Mouse (Mus musculus) 3134 (cell line): Measurements from ENCODE around the gene Macrod2.

Experiments used
- DNase-seq: peaks from one replicate; pipeline ENCODE4 v3.0.0-alpha.2; 2011; ENCODE audit warnings: low spot score; ENCODE audit not compliant: insufficient read length; ENCODE audit errors: extremely low read depth

The Macrod2 gene

GRCm38 (mm10) chr2:142400781-142401180 lies 2005.7 kb downstream of the Macrod2 start:
- no peak for DNase-seq

- DNase-seq, result no peak
Observed at GRCm38 (mm10) chr2:142401359-142401758, 2006.2 kb downstream of the Macrod2 start.

- no peak for DNase-seq
Observed at GRCm38 (mm10) chr2:142403394-142403793, 2008.3 kb downstream of the Macrod2 start.

DNA sequence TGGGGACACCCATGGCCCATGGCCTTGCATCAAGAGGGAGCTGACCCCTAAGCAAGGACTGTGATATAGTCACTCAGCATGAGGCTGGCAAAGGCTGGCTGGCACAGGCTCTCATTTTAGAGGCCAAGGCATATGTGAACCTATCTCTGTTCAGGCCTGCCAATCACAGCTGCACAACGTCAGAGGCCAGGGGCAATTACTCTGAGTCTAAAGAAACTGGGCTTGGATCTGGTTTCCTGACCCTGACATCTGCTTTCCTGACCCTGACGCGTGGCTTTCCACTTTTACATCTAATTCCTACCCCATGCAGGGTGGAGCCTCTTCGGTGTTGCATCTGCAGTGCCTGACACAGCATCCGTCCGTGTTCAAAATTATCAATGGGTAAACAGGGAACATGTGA lies 2009.2 kb downstream of the Macrod2 start:
- no peak for DNase-seq

DNA sequence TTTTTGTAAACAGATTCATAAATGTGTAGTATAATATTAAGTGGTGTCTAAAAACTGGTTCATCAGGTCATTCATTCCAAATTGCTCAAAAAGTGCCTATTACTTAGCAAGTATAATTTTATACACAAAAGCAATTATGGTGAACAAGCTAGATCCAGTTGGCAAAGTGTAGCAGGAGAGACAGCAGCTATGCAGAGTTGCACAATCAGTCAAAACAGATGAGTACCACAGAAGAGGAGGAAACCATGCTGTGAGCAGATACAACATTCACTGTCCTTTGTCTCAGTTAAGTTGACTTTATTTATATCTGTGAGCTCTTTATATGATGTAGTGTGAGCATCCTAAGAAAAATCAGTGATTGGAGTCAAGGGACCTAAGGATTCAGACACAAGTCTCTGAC lies 2012.2 kb downstream of the Macrod2 start:
- DNase-seq, result no peak

DNA sequence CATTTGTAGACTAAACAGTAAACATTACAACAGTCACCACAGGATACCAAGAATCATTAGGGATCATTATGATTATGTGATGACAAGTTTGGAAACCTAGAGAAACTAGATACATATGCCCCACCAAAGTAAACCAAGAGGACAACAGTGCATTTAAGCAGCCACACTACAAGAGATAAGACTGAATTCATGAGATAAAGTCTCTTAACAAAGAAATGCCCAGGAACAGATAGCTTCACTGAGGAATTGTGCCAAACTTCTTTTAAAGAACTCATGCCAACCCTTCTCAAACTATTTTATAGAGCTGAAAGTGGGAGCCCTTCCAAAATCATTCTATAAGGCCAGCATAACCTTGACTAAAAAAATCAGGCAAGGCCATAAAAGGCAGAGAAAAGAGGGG lies 2015.0 kb downstream of the Macrod2 start:
- no peak for DNase-seq

GRCm38 (mm10) chr2:142433126-142433525 lies 2038.0 kb downstream of the Macrod2 start:
- no peak for DNase-seq

- no peak for DNase-seq
Observed at GRCm38 (mm10) chr2:142434731-142435130, 2039.6 kb downstream of the Macrod2 start.

DNA sequence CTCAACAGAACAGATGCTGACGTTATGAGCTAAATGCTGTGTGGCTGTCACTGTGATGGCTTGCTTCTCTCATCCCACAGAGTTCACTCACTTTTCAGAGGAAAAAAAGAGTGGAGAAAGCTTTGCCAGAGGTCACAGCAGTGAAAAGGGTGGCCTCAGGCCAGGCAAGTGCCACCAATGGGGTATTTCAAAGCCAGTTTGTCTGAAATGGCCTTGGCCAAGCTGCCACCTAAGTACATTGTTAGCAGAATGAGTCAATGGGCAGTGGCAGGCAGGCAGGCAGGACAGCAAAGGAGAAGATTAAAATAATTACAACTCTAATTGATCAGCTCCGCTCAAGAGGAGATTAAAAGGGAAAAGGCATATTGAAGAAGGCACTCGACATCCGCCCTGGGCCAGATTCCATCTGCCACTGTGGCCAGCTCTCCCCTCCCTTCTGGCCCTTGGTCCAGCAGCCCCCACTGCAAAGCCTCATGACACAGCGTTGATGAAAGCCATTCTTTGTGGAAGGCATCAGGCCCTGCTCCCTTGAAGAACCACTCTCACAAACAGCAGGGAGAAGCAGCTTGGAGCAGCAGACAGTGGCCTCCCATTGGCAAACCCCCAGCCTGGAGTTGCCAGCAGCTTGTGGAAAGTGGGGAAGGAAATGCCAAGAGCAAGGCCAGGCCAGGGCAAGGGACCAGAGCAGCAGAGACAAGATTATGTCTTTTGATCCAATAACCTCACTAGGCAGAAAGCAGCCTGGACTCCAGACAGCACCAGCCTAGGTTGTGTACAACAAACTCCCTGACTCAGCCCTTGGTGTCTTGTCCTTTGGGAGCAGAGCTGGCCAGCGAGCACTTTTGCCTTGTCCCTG lies 2042.7 kb downstream of the Macrod2 start:
- DNase-seq, result peak; percentile 5
